Mouse (Mus musculus) v-Abl transformed pro-B cells (cell line): ENCODE results near the gene Ctr9.

Experiments used
- in situ Hi-C, 2 experiments: fragments of 400-800 bp; cut with MboI; formaldehyde crosslinking; loops; one replicate each; pipeline ENCODE4 v1.15.1; 2025; ENCODE audit not compliant: unreplicated experiment in 2 of 2

The Ctr9 gene

GRCm38 (mm10) chr7:111024912-111025311, 3.8 kb upstream of the Ctr9 start:
- in situ Hi-C loops, result loop anchor here (25.0 kb wide), 4 partner anchors 662 to 1513 kb away; partner anchors contain the start of genes Rpl27a (in 2 of the 2) and Trim66 (in 2 of the 2)

- in situ Hi-C loops, result loop anchor here (25.0 kb wide), 3 partner anchors 658 to 1517 kb away; partner anchors contain the start of genes Rpl27a (in 2 of the 2) and Trim66 (in 2 of the 2)
Observed at GRCm38 (mm10) chr7:111029046-111029553, 349 bp downstream of the Ctr9 start.

GRCm38 (mm10) chr7:111048920-111049319, 20.2 kb downstream of the Ctr9 start:
- in situ Hi-C loops, result loop anchor here (5.0 to 25.0 kb wide), 6 partner anchors 193 to 1537 kb away; partner anchors contain the start of genes Rpl27a (in 2 of the 2) and Trim66 (in 2 of the 2)

GRCm38 (mm10) chr7:111049652-111050421, 21.1 kb downstream of the Ctr9 start:
- in situ Hi-C loops, result loop anchor here (5.0 to 25.0 kb wide), 7 partner anchors 192 to 1538 kb away; partner anchors contain the start of genes Rpl27a (in 2 of the 2) and Trim66 (in 2 of the 2)

- in situ Hi-C loops, result no loop called here
Observed at GRCm38 (mm10) chr7:111055221-111055620, 26.5 kb downstream of the Ctr9 start.

- in situ Hi-C loops, result no loop called here
Observed at GRCm38 (mm10) chr7:111055984-111056657, 27.4 kb downstream of the Ctr9 start.

- in situ Hi-C loops, result no loop called here
Observed at GRCm38 (mm10) chr7:111059527-111059926, 30.8 kb downstream of the Ctr9 start.

- in situ Hi-C loops, result no loop called here
Observed at GRCm38 (mm10) chr7:111062971-111063370, 34.2 kb downstream of the Ctr9 start.

- in situ Hi-C loops, result no loop called here
Observed at GRCm38 (mm10) chr7:111068181-111068580, 39.4 kb downstream of the Ctr9 start.

GRCm38 (mm10) chr7:111069439-111070166, 40.9 kb downstream of the Ctr9 start:
- in situ Hi-C loops, result no loop called here

GRCm38 (mm10) chr7:111070167-111070496, 41.4 kb downstream of the Ctr9 start:
- in situ Hi-C loops, result no loop called here

GRCm38 (mm10) chr7:111072410-111072809, 43.7 kb downstream of the Ctr9 start:
- in situ Hi-C loops, result no loop called here

GRCm38 (mm10) chr7:111075288-111075687, 46.5 kb downstream of the Ctr9 start:
- in situ Hi-C loops, result no loop called here

GRCm38 (mm10) chr7:111078271-111078670, 49.5 kb downstream of the Ctr9 start:
- in situ Hi-C loops, result no loop called here

GRCm38 (mm10) chr7:111080026-111080425, 51.3 kb downstream of the Ctr9 start:
- in situ Hi-C loops, result loop anchor here in 1 of 2 experiments (5.0 kb wide), 1 partner anchor 47 kb away; no protein-coding TSS in a partner anchor

- in situ Hi-C loops, result loop anchor here in 1 of 2 experiments (5.0 kb wide), 1 partner anchor 46 kb away; no protein-coding TSS in a partner anchor
Observed at GRCm38 (mm10) chr7:111080876-111081275, 52.1 kb downstream of the Ctr9 start.

GRCm38 (mm10) chr7:111082043-111082821, 53.5 kb downstream of the Ctr9 start:
- in situ Hi-C loops, result loop anchor here in 1 of 2 experiments (5.0 kb wide), 1 partner anchor 45 kb away; no protein-coding TSS in a partner anchor

GRCm38 (mm10) chr7:111082822-111083732, 54.3 kb downstream of the Ctr9 start, which contains the start of gene Eif4g2:
Eif4g2 (minus strand) TSS chr7:111083030.
- in situ Hi-C loops, result loop anchor here in 1 of 2 experiments (5.0 kb wide), 1 partner anchor 44 kb away; no protein-coding TSS in a partner anchor
